Mouse (Mus musculus) MEL (cell line): ENCODE measurements at regions not wholly inside any gene's neighbourhood (a gene's known extent, or its start where the extent isn't known, plus 50 kb on each side); places are given as distances from the start of the nearest gene placed in this dataset.

Experiments
- DNase-seq: peaks from one replicate; pipeline ENCODE4 v3.0.0; 2011; ENCODE audit warnings: low read depth, low spot score
- H3K27ac ChIP-seq: 2 replicates; pipeline ENCODE4 v1.5.1; 2012; ENCODE audit warnings: low read depth, mild to moderate bottlenecking, control low read depth, low read length, moderate library complexity; ENCODE audit not compliant: control insufficient read depth
- H3K27me3 ChIP-seq, 2 experiments: fragments of 150-350 bp in 1 of 2; sonication (generic) in 1 of 2; 2 replicates each; pipeline ENCODE4 v1.6.1; 2012; ENCODE audit warnings: low read length in 2 of 2, mild to moderate bottlenecking in 2 of 2, improper control_type of control experiment in 1 of 2, moderate library complexity in 1 of 2; ENCODE audit not compliant: insufficient read depth in 2 of 2, control insufficient read depth in 1 of 2
- H3K36me3 ChIP-seq, 2 experiments: 2 replicates each; pipeline ENCODE4 v1.6.1; 2012 to 2014; ENCODE audit warnings: low read length in 2 of 2, improper control_type of control experiment in 1 of 2, inconsistent platforms in 1 of 2, mild to moderate bottlenecking in 1 of 2; ENCODE audit not compliant: insufficient read depth in 2 of 2, control insufficient read depth in 1 of 2
- H3K4me1 ChIP-seq, 2 experiments: fragments of 150-350 bp in 1 of 2; sonication (generic) in 1 of 2; 2 replicates each; pipeline ENCODE4 v1.6.1; 2012; ENCODE audit warnings: low read length in 2 of 2, improper control_type of control experiment in 1 of 2, mild to moderate bottlenecking in 1 of 2; ENCODE audit not compliant: insufficient read depth in 2 of 2, control insufficient read depth in 1 of 2
- H3K4me3 ChIP-seq, 2 experiments: fragments of 150-350 bp in 1 of 2; sonication (generic) in 1 of 2; 2 replicates each; pipeline ENCODE4 v1.5.1; 2012; ENCODE audit warnings: low read depth in 2 of 2, low read length in 2 of 2, mild to moderate bottlenecking in 2 of 2, moderate library complexity in 2 of 2, control low read depth in 1 of 2, improper control_type of control experiment in 1 of 2; ENCODE audit not compliant: control insufficient read depth in 1 of 2, insufficient read depth in 1 of 2
- H3K79me2 ChIP-seq: 2 replicates; pipeline ENCODE4 v1.6.1; 2012; ENCODE audit warnings: mild to moderate bottlenecking, low read length, moderate library complexity; ENCODE audit not compliant: control insufficient read depth, poor library complexity, insufficient read depth
- H3K9ac ChIP-seq: 2 replicates; pipeline ENCODE4 v1.6.1; 2012; ENCODE audit warnings: low read depth, mild to moderate bottlenecking, control low read depth, low read length, moderate library complexity; ENCODE audit not compliant: control insufficient read depth, poor library complexity, severe bottlenecking
- H3K9me3 ChIP-seq: fragments of 150-350 bp; sonication (generic); replicated peaks from 2 replicates; pipeline ENCODE4 v1.6.1; 2012; ENCODE audit warnings: mild to moderate bottlenecking, low read length, improper control_type of control experiment, moderate library complexity; ENCODE audit not compliant: insufficient read depth
- CHD1 ChIP-seq: IDR thresholded peaks from 2 replicates; pipeline ENCODE4 v1.6.1; 2012; ENCODE audit warnings: low read depth, mild to moderate bottlenecking, inconsistent platforms, low read length, improper control_type of control experiment
- CTCF ChIP-seq, 3 experiments: IDR thresholded peaks in 2 of 3; conservative IDR thresholded peaks in 1 of 3; 2 replicates each; pipeline ENCODE4 v1.5.1; 2011 to 2012; ENCODE audit warnings: low read length in 3 of 3, low read depth in 2 of 3, mild to moderate bottlenecking in 2 of 3, improper control_type of control experiment in 1 of 3, inconsistent platforms in 1 of 3, mixed read lengths in 1 of 3, moderate library complexity in 1 of 3; ENCODE audit not compliant: control insufficient read depth in 1 of 3, insufficient read depth in 1 of 3, poor library complexity in 1 of 3, severe bottlenecking in 1 of 3
- E2F4 ChIP-seq: IDR thresholded peaks from 2 replicates; pipeline ENCODE4 v1.6.1; 2011; ENCODE audit warnings: low read depth, low read length, improper control_type of control experiment, borderline replicate concordance
- GABPA ChIP-seq: IDR thresholded peaks from 2 replicates; pipeline ENCODE4 v1.6.1; 2012; ENCODE audit warnings: low read depth, mild to moderate bottlenecking, inconsistent platforms, low read length, improper control_type of control experiment, moderate library complexity
- GATA1 ChIP-seq: IDR thresholded peaks from 2 replicates; pipeline ENCODE4 v1.6.1; 2011; ENCODE audit warnings: low read depth, low read length, improper control_type of control experiment
- HCFC1 ChIP-seq: IDR thresholded peaks from 2 replicates; pipeline ENCODE4 v1.6.1; 2012; ENCODE audit warnings: low read depth, mild to moderate bottlenecking, inconsistent platforms, low read length, improper control_type of control experiment, moderate library complexity
- JUND ChIP-seq: IDR thresholded peaks from 2 replicates; pipeline ENCODE4 v1.6.1; 2011; ENCODE audit warnings: low read depth, mild to moderate bottlenecking, improper control_type of control experiment, low read length
- MEF2A ChIP-seq: IDR thresholded peaks from 2 replicates; pipeline ENCODE4 v1.6.1; 2014; ENCODE audit warnings: low read depth, mild to moderate bottlenecking, inconsistent platforms, low read length, improper control_type of control experiment; ENCODE audit not compliant: poor library complexity, insufficient replicate concordance, severe bottlenecking; ENCODE audit errors: extremely low read depth
- MXI1 ChIP-seq: IDR thresholded peaks from 2 replicates; pipeline ENCODE4 v1.6.1; 2011; ENCODE audit warnings: mild to moderate bottlenecking, low read depth, low read length, improper control_type of control experiment
- MYB ChIP-seq: IDR thresholded peaks from 2 replicates; pipeline ENCODE4 v1.6.1; 2011; ENCODE audit warnings: mild to moderate bottlenecking, low read depth, low read length, improper control_type of control experiment
- POLR2AphosphoS2 ChIP-seq: IDR thresholded peaks from 2 replicates; pipeline ENCODE4 v1.6.1; 2011; ENCODE audit warnings: low read length, improper control_type of control experiment
- TAL1 ChIP-seq: IDR thresholded peaks from 2 replicates; pipeline ENCODE4 v1.6.1; 2012; ENCODE audit warnings: mild to moderate bottlenecking, inconsistent platforms, low read length, moderate library complexity, mixed read lengths
- TBP ChIP-seq: IDR thresholded peaks from 2 replicates; pipeline ENCODE4 v1.8.0; 2011; ENCODE audit warnings: low read depth, low read length, improper control_type of control experiment
- UBTF ChIP-seq: IDR thresholded peaks from 2 replicates; pipeline ENCODE4 v1.6.1; 2012; ENCODE audit warnings: low read depth, mild to moderate bottlenecking, inconsistent platforms, low read length, improper control_type of control experiment, moderate library complexity, borderline replicate concordance; ENCODE audit not compliant: insufficient read depth
- ZC3H11A ChIP-seq: IDR thresholded peaks from 2 replicates; pipeline ENCODE4 v1.6.1; 2012; ENCODE audit warnings: low read depth, mild to moderate bottlenecking, inconsistent platforms, low read length, improper control_type of control experiment
- ZMIZ1 ChIP-seq: IDR thresholded peaks from 2 replicates; pipeline ENCODE4 v1.6.1; 2012; ENCODE audit warnings: low read depth, mild to moderate bottlenecking, inconsistent platforms, low read length, improper control_type of control experiment, moderate library complexity
- ZNF384 ChIP-seq: IDR thresholded peaks from 2 replicates; pipeline ENCODE4 v1.6.1; 2012; ENCODE audit warnings: low read depth, mild to moderate bottlenecking, inconsistent platforms, low read length, improper control_type of control experiment

- no peak for DNase-seq
- Histone ChIP-seq H3K4me1 (peaks cover 9 to 22% of the 10 kb centered on the region in 2 experiments), H3K4me3 (peak overlapping the region; percentile 37 to 79)
Observed at GRCm38 (mm10) chr12:86823488-86823854, 61.1 kb downstream of the Irf2bpl start.

DNA sequence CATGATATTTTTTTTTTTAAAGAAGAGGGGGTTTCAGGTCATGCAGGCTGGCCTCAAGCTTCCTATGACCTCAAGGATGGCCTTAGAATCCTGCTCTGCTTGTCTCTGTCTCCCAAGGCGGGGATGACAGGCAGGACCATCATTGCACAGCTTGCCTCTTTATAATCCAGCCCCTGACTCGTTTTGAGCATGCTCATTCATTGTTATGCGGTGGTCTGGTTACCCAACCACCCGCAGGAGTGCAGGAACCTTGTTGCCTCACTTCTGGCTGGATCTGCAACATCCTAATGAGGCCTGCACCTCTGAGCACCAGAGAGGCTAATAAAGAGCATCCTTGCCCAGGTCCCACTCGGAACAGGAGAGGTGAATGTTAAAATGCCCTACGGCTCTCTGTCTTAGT is 63.4 kb downstream of the Irf2bpl start:
- DNase-seq, result no peak
- Histone ChIP-seq H3K4me1 (peaks cover 11 to 29% of the 10 kb centered on the region in 2 experiments), H3K79me2 (no peaks in the 10 kb centered on the region), H3K9ac (no peak overlapping the region), H3K27me3 (no peaks in the 10 kb centered on the region), H3K27ac (no peak overlapping the region), H3K36me3 (peaks cover 0 to 11% of the 10 kb centered on the region in 2 experiments; a peak in 2 of 4 replicates), H3K4me3 (no peak overlapping the region), H3K9me3 (no peaks in the 10 kb centered on the region)
- TF ChIP-seq MXI1, result no peak
- TF ChIP-seq E2F4, result no peak
- no peak for TF ChIP-seq MEF2A

More at GRCm38 (mm10) chr12:86823488-86823854, 61.1 kb downstream of the Irf2bpl start:
- Histone ChIP-seq H3K79me2 (no peaks in the 10 kb centered on the region), H3K36me3 (peaks cover 0 to 7% of the 10 kb centered on the region in 2 experiments; a peak in 2 of 4 replicates), H3K27me3 (no peaks in the 10 kb centered on the region), H3K9ac (peak overlapping the region; percentile 20), H3K27ac (peak overlapping the region; percentile 83), H3K9me3 (no peaks in the 10 kb centered on the region)
- TF ChIP-seq JUND, result no peak
- TF ChIP-seq CTCF (IDR thresholded peaks at IDR 0.05 in 2 of 3, conservative IDR thresholded peaks at IDR 0.05 in 1 of 3; ENCODE audit: control insufficient read depth in 1 of 3, insufficient read depth in 1 of 3, low read depth in 2 of 3, low read length in 3 of 3, poor library complexity in 1 of 3, severe bottlenecking in 1 of 3), result no peak
- no peak for TF ChIP-seq ZMIZ1
- TF ChIP-seq GABPA, result no peak
- no peak for TF ChIP-seq POLR2AphosphoS2
- TF ChIP-seq ZC3H11A, result no peak

GRCm38 (mm10) chr12:86819568-86819967 is 65.0 kb downstream of the Irf2bpl start:
- TF ChIP-seq MYB (no peak), GATA1 (no peak), CHD1 (no peak), ZNF384 (no peak), HCFC1 (no peak), TBP (0 out of 2 replicates have a peak, but pooled peaks have one; percentile 41), TAL1 (no peak), UBTF (no peak), CTCF (IDR thresholded peaks at IDR 0.05 in 2 of 3, conservative IDR thresholded peaks at IDR 0.05 in 1 of 3; ENCODE audit: control insufficient read depth in 1 of 3, insufficient read depth in 1 of 3, low read depth in 2 of 3, low read length in 3 of 3, poor library complexity in 1 of 3, severe bottlenecking in 1 of 3) (no peak)
- no peak for DNase-seq
- H3K36me3 ChIP-seq, result peaks cover 0 to 4% of the 10 kb centered on the region in 2 experiments; a peak in 1 of 4 replicates
- H3K27me3 ChIP-seq, result no peaks in the 10 kb centered on the region
- H3K9ac ChIP-seq, result no peak overlapping the region
- no peaks in the 10 kb centered on the region for H3K79me2 ChIP-seq
- H3K4me1 ChIP-seq, result peaks cover 2 to 23% of the 10 kb centered on the region in 2 experiments; a peak in 2 of 4 replicates
- no peak overlapping the region for H3K27ac ChIP-seq
- no peaks in the 10 kb centered on the region for H3K9me3 ChIP-seq
- no peak overlapping the region for H3K4me3 ChIP-seq
